Mouse (Mus musculus) kidney, embryonic 15.5 days (tissue): ENCODE data around the gene Herc4. TPM values are rescaled to one million over a fixed set of nuclear protein-coding genes. Genes with fewer than 3 reads are reported as not detected.

Experiments
- ATAC-seq: fragments of 200-750 bp; cut with Nextera tagmentation; replicated peaks from 2 replicates; pipeline ENCODE4 v1.8.0; 2017; ENCODE audit warnings: moderate TSS enrichment; ENCODE audit not compliant: low FRiP score
- H3K27ac ChIP-seq: fragments of 300-500 bp; sonication (generic); 2 replicates; pipeline ENCODE4 v1.5.1; 2015; ENCODE audit warnings: mild to moderate bottlenecking, inconsistent platforms
- H3K27me3 ChIP-seq: fragments of 300-500 bp; sonication (generic); 2 replicates; pipeline ENCODE4 v1.6.1; 2015; ENCODE audit warnings: inconsistent platforms
- H3K36me3 ChIP-seq: fragments of 300-500 bp; sonication (generic); 2 replicates; pipeline ENCODE4 v1.6.1; 2015; ENCODE audit warnings: inconsistent platforms
- H3K4me1 ChIP-seq: fragments of 300-500 bp; sonication (generic); 2 replicates; pipeline ENCODE4 v1.6.1; 2015; ENCODE audit warnings: inconsistent platforms
- H3K4me2 ChIP-seq: fragments of 300-500 bp; sonication (generic); 2 replicates; pipeline ENCODE4 v1.6.1; 2015; ENCODE audit warnings: moderate library complexity, mild to moderate bottlenecking, inconsistent platforms
- H3K4me3 ChIP-seq: fragments of 300-500 bp; sonication (generic); replicated peaks from 2 replicates; pipeline ENCODE4 v1.5.1; 2015; ENCODE audit warnings: mild to moderate bottlenecking, inconsistent platforms
- H3K9ac ChIP-seq: fragments of 300-500 bp; sonication (generic); 2 replicates; pipeline ENCODE4 v1.6.1; 2015; ENCODE audit warnings: mild to moderate bottlenecking, inconsistent platforms
- H3K9me3 ChIP-seq: fragments of 300-500 bp; sonication (generic); replicated peaks from 2 replicates; pipeline ENCODE4 v1.6.1; 2016; ENCODE audit warnings: inconsistent platforms
- WGBS: fragments of 180-500 bp; shearing (Covaris S2); methylation state at CpG from one replicate; pipeline ENCODE4 v1.1.7; 2015; ENCODE audit warnings: mixed read lengths; 5-methylcytosine and 5-hydroxymethylcytosine counted together
- polyA plus RNA-seq: library from polyadenylated mRNA; unstranded; fragments of >200 nt; fragmentation: Nextera tagmentation; extraction: Ambion mirVana; gene quantifications from 2 replicates; pipeline ENCODE4 v1.2.1, GENCODE M21; 2015

Herc4 gene
- polyA plus RNA-seq, 1 experiment from 2014 or later, result 40.2 TPM

GRCm38 (mm10) chr10:63365918-63366455, 122.4 kb downstream of the Herc4 start:
- no peak for ATAC-seq
- WGBS, result 68% methylated on average over 7 of the region's 7 CpGs

GRCm38 (mm10) chr10:63367386-63367785, 123.8 kb downstream of the Herc4 start:
- no peak overlapping the region for H3K9ac ChIP-seq
- no peaks in the 10 kb centered on the region for H3K27me3 ChIP-seq
- WGBS, result 79% methylated on average over 6 of the region's 6 CpGs
- H3K4me2 ChIP-seq, result no peak overlapping the region
- no peaks in the 10 kb centered on the region for H3K9me3 ChIP-seq
- no peak overlapping the region for H3K4me3 ChIP-seq
- no peaks in the 10 kb centered on the region for H3K36me3 ChIP-seq
- no peak overlapping the region for H3K27ac ChIP-seq
- no peak for ATAC-seq
- 0 out of 2 replicates have a peak, but pooled peaks cover 4% of the 10 kb centered on the region for H3K4me1 ChIP-seq

More at GRCm38 (mm10) chr10:63365918-63366455, 122.4 kb downstream of the Herc4 start:
- Histone ChIP-seq H3K27me3 (no peaks in the 10 kb centered on the region), H3K36me3 (no peaks in the 10 kb centered on the region), H3K9ac (no peak overlapping the region), H3K9me3 (no peaks in the 10 kb centered on the region), H3K27ac (no peak overlapping the region), H3K4me1 (0 out of 2 replicates have a peak, but pooled peaks cover 4% of the 10 kb centered on the region), H3K4me2 (peak overlapping the region; percentile 15; the same call in 1 of the 2 replicates), H3K4me3 (no peak overlapping the region)

Other genes with a start within 250 kb of the Herc4 start
- gene Hnrnph3, start 219.6 kb upstream of the Herc4 start, polyA plus RNA-seq, result 124 and 125 TPM in 2 replicates
- 4.0 and 4.4 TPM in 2 replicates for gene Pbld2, start 219.5 kb upstream of the Herc4 start, polyA plus RNA-seq
- gene Pbld1, start 183.6 kb upstream of the Herc4 start, polyA plus RNA-seq, result 6.8 and 6.9 TPM in 2 replicates
- 0.10 TPM in 1 of 2 replicates, not detected in the other for gene Atoh7, start 144.2 kb upstream of the Herc4 start, polyA plus RNA-seq
- gene Mypn, start 39.9 kb upstream of the Herc4 start, polyA plus RNA-seq, result 0.26 and 0.62 TPM in 2 replicates
- gene Sirt1, start 137.9 kb downstream of the Herc4 start, polyA plus RNA-seq, result 5.9 and 6.1 TPM in 2 replicates
- gene Dnajc12, start 138.6 kb downstream of the Herc4 start, polyA plus RNA-seq, result 12.3 and 12.5 TPM in 2 replicates
- gene Gm7075, start 178.0 kb downstream of the Herc4 start, polyA plus RNA-seq, result not detected in 2 replicates
- 0.53 and 0.59 TPM in 2 replicates for gene Ctnna3, start 186.3 kb downstream of the Herc4 start, polyA plus RNA-seq